Mouse (Mus musculus) stomach, embryonic 14.5 days (tissue): ENCODE measurements around the gene Eef2k. TPM values are rescaled to one million over a fixed set of nuclear protein-coding genes. Genes with fewer than 3 reads are reported as not detected.

Experiments
- ATAC-seq: fragments of 200-750 bp; cut with Nextera tagmentation; 2 replicates; pipeline ENCODE4 v1.8.0; 2017; ENCODE audit warnings: low read depth, moderate TSS enrichment; ENCODE audit not compliant: insufficient number of reproducible peaks, insufficient read depth, low FRiP score
- H3K27ac ChIP-seq: fragments of 300-500 bp; sonication (generic); 2 replicates; pipeline ENCODE4 v1.5.1; 2014; ENCODE audit warnings: mild to moderate bottlenecking, low read length, moderate library complexity, mixed read lengths
- H3K27me3 ChIP-seq: fragments of 300-500 bp; sonication (generic); 2 replicates; pipeline ENCODE4 v1.6.1; 2014; ENCODE audit warnings: low read length, control low read depth, mixed read lengths; ENCODE audit not compliant: control insufficient read depth, insufficient read depth
- H3K36me3 ChIP-seq: fragments of 300-500 bp; sonication (generic); 2 replicates; pipeline ENCODE4 v1.6.1; 2014; ENCODE audit warnings: mild to moderate bottlenecking, control low read depth, low read length, moderate library complexity, mixed read lengths; ENCODE audit not compliant: control insufficient read depth, insufficient read depth
- H3K4me1 ChIP-seq: fragments of 300-500 bp; sonication (generic); 2 replicates; pipeline ENCODE4 v1.6.1; 2014; ENCODE audit warnings: low read length, control low read depth, mixed read lengths; ENCODE audit not compliant: control insufficient read depth, insufficient read depth
- H3K4me2 ChIP-seq: fragments of 300-500 bp; sonication (generic); replicated peaks from 2 replicates; pipeline ENCODE4 v1.6.1; 2014; ENCODE audit warnings: low read depth, low read length, control low read depth
- H3K4me3 ChIP-seq: fragments of 300-500 bp; sonication (generic); 2 replicates; pipeline ENCODE4 v1.5.1; 2014; ENCODE audit warnings: low read depth, low read length, control low read depth
- H3K9ac ChIP-seq: fragments of 300-500 bp; sonication (generic); replicated peaks from 2 replicates; pipeline ENCODE4 v1.6.1; 2014; ENCODE audit warnings: low read depth, mild to moderate bottlenecking, control low read depth, low read length, moderate library complexity, mixed read lengths
- H3K9me3 ChIP-seq: fragments of 300-500 bp; sonication (generic); 2 replicates; pipeline ENCODE4 v1.6.1; 2016; ENCODE audit warnings: low read depth, low read length, control low read depth; ENCODE audit not compliant: control insufficient read depth
- WGBS: fragments of 180-500 bp; shearing (Covaris S2); extraction: QIAGEN DNeasy Blood & Tissue Kit; methylation state at CpG from one replicate; pipeline ENCODE4 v1.1.7; 2014; 5-methylcytosine and 5-hydroxymethylcytosine counted together
- polyA plus RNA-seq: library from polyadenylated mRNA; unstranded; fragments of >200 nt; fragmentation: Nextera tagmentation; extraction: Ambion mirVana; gene quantifications from 2 replicates; pipeline ENCODE4 v1.2.1, GENCODE M21; 2014

The Eef2k gene
- polyA plus RNA-seq, 1 experiment from 2014 or later: 21.1 TPM

- H3K9me3 ChIP-seq: no peaks in the 10 kb centered on the region
- peak within 1 kb of the TSS; percentile 73 for H3K4me3 ChIP-seq
- peak; percentile 93 for ATAC-seq
- H3K36me3 ChIP-seq: no peaks in the 10 kb centered on the region
- no peaks in the 10 kb centered on the region for H3K27me3 ChIP-seq
- peak within 1 kb of the TSS; percentile 63 for H3K4me2 ChIP-seq
- peaks cover 5% of the 10 kb centered on the region; the same call in 1 of the 2 replicates for H3K4me1 ChIP-seq
- peak within 1 kb of the TSS; percentile 81 for H3K27ac ChIP-seq
- WGBS: under 1% methylated on average over 100 of the region's 102 CpGs
- H3K9ac ChIP-seq: peak within 1 kb of the TSS; percentile 71
Observed at GRCm38 (mm10) chr7:120917592-120918461, 75.2 kb downstream of the Eef2k start, which contains the start of gene Polr3e. TSS of gene Polr3e (plus strand) at chr7:120917744.

- H3K4me2 ChIP-seq: peak overlapping the region; percentile 63
- peak overlapping the region; percentile 73 for H3K4me3 ChIP-seq
- H3K9me3 ChIP-seq: no peaks in the 10 kb centered on the region
- peaks cover 5% of the 10 kb centered on the region; the same call in 1 of the 2 replicates for H3K4me1 ChIP-seq
- H3K9ac ChIP-seq: peak overlapping the region; percentile 71
- WGBS: 6% methylated on average over 10 of the region's 10 CpGs
- H3K27me3 ChIP-seq: no peaks in the 10 kb centered on the region
- H3K27ac ChIP-seq: peak overlapping the region; percentile 81; the same call in 1 of the 2 replicates
- no peaks in the 10 kb centered on the region; the same call in 1 of the 2 replicates for H3K36me3 ChIP-seq
- ATAC-seq: peak; percentile 59; the same call in 1 of the 2 replicates
Observed at GRCm38 (mm10) chr7:120918526-120918962, 75.9 kb downstream of the Eef2k start.

- Histone ChIP-seq H3K27me3 (no peaks in the 10 kb centered on the region), H3K4me1 (no peaks in the 10 kb centered on the region), H3K27ac (no peak overlapping the region), H3K9me3 (no peaks in the 10 kb centered on the region), H3K36me3 (peaks cover 66% of the 10 kb centered on the region), H3K4me2 (no peak overlapping the region), H3K9ac (no peak overlapping the region), H3K4me3 (no peak overlapping the region)
- WGBS: 92% methylated on average over 7 of the region's 7 CpGs
- ATAC-seq: no peak
Observed at GRCm38 (mm10) chr7:120933110-120933509, 90.5 kb downstream of the Eef2k start.

- no peak overlapping the region for H3K9ac ChIP-seq
- no peak for ATAC-seq
- WGBS: 77% methylated on average over 5 of the region's 5 CpGs
- no peak overlapping the region for H3K4me3 ChIP-seq
- H3K27ac ChIP-seq: no peak overlapping the region
- H3K27me3 ChIP-seq: no peaks in the 10 kb centered on the region
- no peaks in the 10 kb centered on the region for H3K4me1 ChIP-seq
- H3K36me3 ChIP-seq: peaks cover 65% of the 10 kb centered on the region
- no peaks in the 10 kb centered on the region for H3K9me3 ChIP-seq
- no peak overlapping the region for H3K4me2 ChIP-seq
Observed at GRCm38 (mm10) chr7:120933680-120934195, 91.1 kb downstream of the Eef2k start.

- Histone ChIP-seq H3K36me3 (peaks cover 63% of the 10 kb centered on the region), H3K4me1 (no peaks in the 10 kb centered on the region), H3K27ac (no peak overlapping the region), H3K4me2 (no peak overlapping the region), H3K9me3 (no peaks in the 10 kb centered on the region), H3K27me3 (no peaks in the 10 kb centered on the region), H3K9ac (no peak overlapping the region), H3K4me3 (no peak overlapping the region)
- ATAC-seq: no peak
- WGBS: 38% methylated on average over 5 of the region's 5 CpGs
Observed at GRCm38 (mm10) chr7:120934716-120935115, 92.1 kb downstream of the Eef2k start.

GRCm38 (mm10) chr7:120936522-120936921 lies 93.9 kb downstream of the Eef2k start:
- ATAC-seq: no peak
- Histone ChIP-seq H3K4me1 (no peaks in the 10 kb centered on the region), H3K27ac (no peak overlapping the region), H3K27me3 (no peaks in the 10 kb centered on the region), H3K9me3 (no peaks in the 10 kb centered on the region), H3K4me3 (no peak overlapping the region), H3K36me3 (peaks cover 68% of the 10 kb centered on the region), H3K9ac (no peak overlapping the region), H3K4me2 (no peak overlapping the region)
- WGBS: 84% methylated on average over 4 of the region's 4 CpGs

- no peak overlapping the region for H3K27ac ChIP-seq
- no peak overlapping the region for H3K9ac ChIP-seq
- WGBS: 73% methylated on average over 9 of the region's 9 CpGs
- no peak overlapping the region for H3K4me3 ChIP-seq
- no peak for ATAC-seq
- peaks cover 69% of the 10 kb centered on the region for H3K36me3 ChIP-seq
- H3K27me3 ChIP-seq: no peaks in the 10 kb centered on the region
- no peaks in the 10 kb centered on the region for H3K4me1 ChIP-seq
- no peaks in the 10 kb centered on the region for H3K9me3 ChIP-seq
- H3K4me2 ChIP-seq: no peak overlapping the region
Observed at GRCm38 (mm10) chr7:120938206-120938605, 95.6 kb downstream of the Eef2k start.

- H3K4me1 ChIP-seq: no peaks in the 10 kb centered on the region
- H3K27me3 ChIP-seq: no peaks in the 10 kb centered on the region
- no peak for ATAC-seq
- no peak overlapping the region for H3K27ac ChIP-seq
- peaks cover 74% of the 10 kb centered on the region for H3K36me3 ChIP-seq
- H3K9me3 ChIP-seq: no peaks in the 10 kb centered on the region
- 90% methylated on average over 12 of the region's 12 CpGs for WGBS
- H3K4me2 ChIP-seq: no peak overlapping the region
- no peak overlapping the region for H3K9ac ChIP-seq
- H3K4me3 ChIP-seq: no peak overlapping the region
Observed at GRCm38 (mm10) chr7:120940343-120940742, 97.7 kb downstream of the Eef2k start.
